Mouse (Mus musculus) ES-Bruce4 (cell line): Measurements from ENCODE around the gene Auts2. TPM values are rescaled to one million over a fixed set of nuclear protein-coding genes. Genes with fewer than 3 reads are reported as not detected.

Experiments
- H3K27ac ChIP-seq: 2 replicates; pipeline ENCODE4 v1.5.1; 2012; ENCODE audit warnings: low read length, inconsistent platforms; ENCODE audit not compliant: insufficient read depth
- H3K27me3 ChIP-seq: 2 replicates; pipeline ENCODE4 v1.6.1; 2012; ENCODE audit warnings: mild to moderate bottlenecking, low read length, inconsistent platforms; ENCODE audit not compliant: control insufficient read depth, poor library complexity, insufficient read depth, severe bottlenecking
- H3K36me3 ChIP-seq: 2 replicates; pipeline ENCODE4 v1.6.1; 2012; ENCODE audit warnings: inconsistent platforms, mild to moderate bottlenecking, low read length, moderate library complexity; ENCODE audit not compliant: control insufficient read depth, poor library complexity, insufficient read depth, severe bottlenecking
- H3K4me1 ChIP-seq: one replicate; pipeline ENCODE4 v1.8.1; 2011; ENCODE audit warnings: low read length; ENCODE audit not compliant: control insufficient read depth, insufficient read depth
- H3K4me3 ChIP-seq: 2 replicates; pipeline ENCODE4 v1.5.1; 2011; ENCODE audit warnings: low read depth, mild to moderate bottlenecking, low read length
- H3K9ac ChIP-seq: 2 replicates; pipeline ENCODE4 v1.6.1; 2012; ENCODE audit warnings: low read depth, mild to moderate bottlenecking, inconsistent platforms; ENCODE audit not compliant: poor library complexity, severe bottlenecking
- H3K9me3 ChIP-seq: replicated peaks from 2 replicates; pipeline ENCODE4 v1.6.1; 2012; ENCODE audit warnings: mild to moderate bottlenecking, low read length, inconsistent platforms; ENCODE audit not compliant: control insufficient read depth, poor library complexity, insufficient read depth, severe bottlenecking
- CTCF ChIP-seq: IDR thresholded peaks from one replicate; pipeline ENCODE4 v1.8.1; 2011; ENCODE audit warnings: low read depth, low read length
- EP300 ChIP-seq: IDR thresholded peaks from 2 replicates; pipeline ENCODE4 v1.6.1; 2011; ENCODE audit warnings: low read depth, low read length; ENCODE audit not compliant: insufficient read depth
- POLR2A ChIP-seq: IDR thresholded peaks from one replicate; pipeline ENCODE4 v1.8.1; 2011; ENCODE audit warnings: low read length; ENCODE audit not compliant: insufficient read depth
- polyA plus RNA-seq: library from polyadenylated mRNA; stranded (reverse); fragments of >200 nt; gene quantifications from 2 replicates; pipeline ENCODE4 v1.2.4, GENCODE M21; 2011; ENCODE audit warnings: low read depth; ENCODE audit not compliant: missing spikeins, insufficient read depth, insufficient read length

The Auts2 gene
- polyA plus RNA-seq, 1 experiment = 23.4 TPM

DNA sequence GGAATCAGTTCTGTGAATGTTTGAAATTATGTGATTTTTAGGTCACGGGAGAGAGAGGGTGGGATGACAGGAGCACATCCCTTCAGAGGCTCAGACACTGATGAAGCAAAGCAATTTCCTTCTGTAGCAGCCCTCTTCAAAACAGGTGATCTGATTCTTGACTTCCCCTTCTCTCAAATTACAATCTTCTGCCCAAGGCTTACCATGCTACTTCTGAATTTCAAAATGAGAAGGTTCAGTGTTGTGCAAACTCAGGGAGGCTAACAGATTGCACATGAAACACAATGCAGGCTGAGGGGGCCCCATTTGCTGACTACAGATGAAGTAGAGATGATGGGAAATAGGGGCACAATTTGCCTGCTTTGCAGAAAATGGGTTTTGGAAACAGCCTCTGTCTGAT is 278.1 kb downstream of the Auts2 start:
- Histone ChIP-seq H3K27ac (no peak overlapping the region), H3K27me3 (no peaks in the 10 kb centered on the region), H3K9ac (no peak overlapping the region), H3K4me1 (no peaks in the 10 kb centered on the region), H3K9me3 (no peaks in the 10 kb centered on the region), H3K4me3 (no peak overlapping the region), H3K36me3 (no peaks in the 10 kb centered on the region)
- no peak for TF ChIP-seq CTCF
- TF ChIP-seq POLR2A = no peak

- no peak overlapping the region for H3K27ac ChIP-seq
- no peak overlapping the region for H3K9ac ChIP-seq
- TF ChIP-seq POLR2A (no peak), EP300 (no peak), CTCF (no peak)
- H3K4me1 ChIP-seq = no peaks in the 10 kb centered on the region
- no peak overlapping the region for H3K4me3 ChIP-seq
- no peaks in the 10 kb centered on the region for H3K36me3 ChIP-seq
- no peaks in the 10 kb centered on the region for H3K27me3 ChIP-seq
- H3K9me3 ChIP-seq = no peaks in the 10 kb centered on the region
These were observed 281.4 kb downstream of the Auts2 start for GRCm38 (mm10) chr5:132261750-132262149.

DNA sequence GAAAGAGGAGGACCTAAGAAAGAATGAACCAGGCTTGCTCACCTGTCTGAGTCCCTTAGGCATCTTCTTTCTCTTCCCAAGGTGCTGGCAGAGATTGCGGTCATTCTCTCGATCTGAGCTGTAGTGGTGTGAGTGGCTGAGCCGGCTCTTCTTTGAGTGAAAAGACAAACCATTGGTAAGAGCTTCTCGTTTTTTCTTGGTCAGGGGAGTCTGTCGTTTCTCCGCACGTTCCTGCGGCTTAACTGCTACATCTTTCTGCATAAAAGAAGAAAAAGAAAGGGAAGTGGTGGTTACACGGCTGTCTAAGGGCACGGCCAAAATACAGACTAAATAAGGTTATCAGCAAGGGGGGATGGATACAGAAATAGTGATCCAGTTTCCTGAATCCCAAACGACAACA is 284.3 kb downstream of the Auts2 start:
- Histone ChIP-seq H3K4me1 (no peaks in the 10 kb centered on the region), H3K4me3 (no peak overlapping the region), H3K36me3 (no peaks in the 10 kb centered on the region), H3K27me3 (no peaks in the 10 kb centered on the region), H3K9me3 (no peaks in the 10 kb centered on the region), H3K9ac (no peak overlapping the region), H3K27ac (no peak overlapping the region)
- TF ChIP-seq EP300 (no peak), CTCF (no peak), POLR2A (no peak)

DNA sequence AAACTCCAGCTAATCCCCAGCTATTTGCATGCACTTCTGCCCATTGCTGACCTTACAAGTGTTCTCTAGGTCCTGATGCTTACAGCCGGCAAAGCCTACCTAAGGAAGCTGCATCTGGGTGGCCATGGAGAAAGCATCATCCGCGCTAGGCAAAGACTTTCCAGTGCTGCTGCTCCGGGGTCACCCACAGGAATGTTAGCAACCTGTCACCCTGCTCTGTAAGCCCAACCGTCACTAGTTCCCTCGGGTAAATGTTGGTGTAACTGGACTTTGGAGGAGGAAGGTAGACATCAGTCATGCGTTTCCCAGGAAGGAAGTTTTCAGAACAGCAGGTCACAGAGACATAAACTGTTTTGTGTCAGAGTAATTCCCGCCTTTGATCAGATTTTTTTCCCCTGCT is 287.6 kb downstream of the Auts2 start:
- Histone ChIP-seq H3K27me3 (no peaks in the 10 kb centered on the region), H3K27ac (no peak overlapping the region), H3K36me3 (no peaks in the 10 kb centered on the region), H3K4me3 (no peak overlapping the region), H3K9me3 (no peaks in the 10 kb centered on the region), H3K9ac (no peak overlapping the region), H3K4me1 (no peaks in the 10 kb centered on the region)
- TF ChIP-seq POLR2A (no peak), CTCF (no peak), EP300 (no peak)

GRCm38 (mm10) chr5:132249523-132249922 is 293.6 kb downstream of the Auts2 start:
- no peaks in the 10 kb centered on the region for H3K36me3 ChIP-seq
- no peaks in the 10 kb centered on the region for H3K9me3 ChIP-seq
- H3K27me3 ChIP-seq = no peaks in the 10 kb centered on the region
- TF ChIP-seq EP300 = no peak
- TF ChIP-seq CTCF = no peak
- TF ChIP-seq POLR2A = no peak
- no peak overlapping the region for H3K9ac ChIP-seq
- no peak overlapping the region for H3K27ac ChIP-seq
- H3K4me1 ChIP-seq = no peaks in the 10 kb centered on the region
- no peak overlapping the region for H3K4me3 ChIP-seq

- Histone ChIP-seq H3K9ac (no peak overlapping the region), H3K4me3 (no peak overlapping the region), H3K4me1 (no peaks in the 10 kb centered on the region), H3K27ac (no peak overlapping the region), H3K36me3 (no peaks in the 10 kb centered on the region), H3K27me3 (no peaks in the 10 kb centered on the region), H3K9me3 (no peaks in the 10 kb centered on the region)
- no peak for TF ChIP-seq CTCF
- no peak for TF ChIP-seq EP300
- TF ChIP-seq POLR2A = no peak
These were observed 295.1 kb downstream of the Auts2 start for GRCm38 (mm10) chr5:132248069-132248468.
